Mouse (Mus musculus): ENCODE data around the gene Pcare. TPM values are rescaled to one million over a fixed set of nuclear protein-coding genes. Genes with fewer than 3 reads are reported as not detected.
"Not testable (repeated sequence)": the region's sequence is repeated elsewhere in the genome, so short reads cannot be mapped to it uniquely, and the experiment has no call there.

Gene Pcare
- under 1 TPM; 0.41 to 0.74 TPM for total RNA-seq (2021)
- long read RNA-seq, experiment 1, full-length matches to known transcripts: 2 of 3 reads
- long read RNA-seq, experiment 1, partial matches to known transcripts: 0 of 3 reads
- long read RNA-seq, experiment 1, other reads (novel, unspliced or antisense): 1 of 3 reads
- long read RNA-seq, experiment 2: 0 reads

DNA sequence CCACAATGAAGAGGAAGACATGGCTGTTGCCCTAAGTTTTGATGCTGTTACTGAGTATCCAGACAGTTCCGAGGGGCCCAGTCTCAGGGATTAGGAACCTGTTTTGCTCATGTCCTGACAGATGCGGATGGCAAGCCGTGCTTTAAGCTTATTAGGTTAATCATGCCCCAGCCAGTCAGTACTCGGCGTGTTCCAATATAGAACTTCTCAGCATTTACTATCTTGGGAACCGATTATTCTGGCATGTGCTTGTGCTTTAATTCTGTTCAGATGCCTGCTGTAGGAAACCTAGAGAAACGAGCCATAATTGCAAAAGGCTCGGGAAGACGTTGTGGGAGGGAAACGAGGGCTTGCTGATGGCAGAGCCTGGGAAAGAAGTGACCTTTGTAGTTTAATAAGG, at the start of gene Pcare:
Pcare (minus strand) TSS at position 64 of the 400 bp plus-strand sequence.
- DNase-seq: no peak

DNA sequence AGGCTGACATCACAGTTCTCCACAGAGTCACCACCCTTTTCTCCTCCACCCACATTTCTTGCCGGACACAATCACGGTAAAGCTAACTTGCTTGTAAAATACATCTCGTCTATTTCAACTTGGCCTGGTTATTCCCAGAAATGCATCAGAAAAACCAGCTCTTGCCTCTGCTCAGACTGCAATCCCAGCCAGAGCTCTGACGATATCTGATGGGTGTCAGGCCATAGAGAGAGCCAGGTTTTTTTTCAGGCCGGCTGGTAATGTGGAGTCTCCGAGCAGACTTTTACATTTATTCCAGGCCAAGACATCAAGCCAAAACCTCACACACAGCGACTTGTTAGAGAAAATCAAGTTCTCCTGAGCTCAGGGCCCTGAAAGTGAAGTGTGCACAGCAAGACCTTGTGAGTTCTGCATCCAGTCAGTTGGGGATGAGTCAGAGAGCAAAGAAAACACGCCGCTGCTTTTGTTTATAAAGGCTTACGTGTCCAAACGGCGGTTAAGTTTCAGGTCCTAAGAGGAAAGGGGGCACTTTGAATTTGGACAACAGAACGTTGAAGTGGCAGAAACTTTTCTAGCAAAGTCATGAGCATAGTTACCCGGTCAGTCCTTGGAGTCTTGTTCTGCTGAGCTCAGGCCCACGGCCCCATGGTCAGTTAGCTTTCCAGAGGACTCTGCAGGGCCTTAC, 43.0 kb upstream of the Pcare start:
- DNase-seq: peak; percentile 58 to 61

DNA sequence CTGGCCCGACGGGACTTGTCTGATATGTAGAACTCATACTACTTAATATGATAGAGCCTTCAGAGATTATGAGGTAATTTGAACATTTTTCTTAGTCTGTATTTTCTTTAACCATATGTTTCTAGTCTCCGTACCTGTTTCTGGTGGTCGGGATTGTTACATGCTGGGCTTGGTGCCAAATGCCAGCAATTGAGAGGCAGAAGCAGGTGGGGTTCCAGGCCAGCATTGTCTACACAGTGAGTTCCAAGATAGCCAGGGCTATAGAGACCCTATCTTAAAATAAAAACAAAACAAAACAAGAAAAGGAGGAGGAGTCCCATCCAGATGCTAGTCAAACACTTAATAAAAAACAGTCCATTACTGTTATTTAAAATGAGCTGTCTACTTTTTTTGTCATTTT, 38.9 kb upstream of the Pcare start:
- DNase-seq: no peak

DNA sequence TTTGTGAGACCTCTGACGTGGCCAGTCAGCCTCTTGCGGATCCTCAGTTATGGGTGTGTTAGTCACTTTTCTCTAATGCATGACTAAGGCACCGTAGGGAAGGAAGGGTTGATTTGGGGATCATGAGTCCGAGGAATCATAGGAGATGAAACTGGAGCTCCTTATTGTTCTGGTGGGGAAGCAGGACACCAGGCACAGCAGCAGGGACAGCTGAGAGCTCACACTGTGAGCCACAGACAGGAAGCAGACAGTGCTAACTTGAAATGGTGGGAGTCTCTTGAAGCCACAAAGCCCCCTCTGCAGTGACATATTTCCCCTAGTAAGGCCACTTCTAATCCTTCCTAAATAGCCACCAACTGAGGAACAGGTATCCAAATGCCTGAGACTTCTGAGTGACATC, 38.4 kb upstream of the Pcare start:
- no peak for DNase-seq

DNA sequence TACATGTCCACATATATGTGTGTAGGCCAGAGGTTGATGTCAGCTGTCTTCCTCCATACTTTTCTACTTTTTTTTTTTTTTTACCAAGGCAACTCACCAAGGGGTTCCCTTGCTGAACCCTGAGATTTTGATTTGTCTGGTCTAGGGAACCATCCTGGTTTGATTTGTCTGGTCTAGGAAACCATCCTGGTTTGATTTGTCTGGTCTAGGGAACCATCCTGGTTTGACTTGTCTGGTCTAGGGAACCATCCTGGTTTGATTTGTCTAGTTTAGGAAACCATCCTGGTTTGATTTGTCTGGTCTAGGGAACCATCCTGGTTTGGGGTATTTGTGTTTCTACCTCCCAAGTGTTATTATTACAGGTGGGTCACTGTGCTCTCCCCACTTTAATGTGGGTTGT, 33.8 kb upstream of the Pcare start:
- no peak for DNase-seq

DNA sequence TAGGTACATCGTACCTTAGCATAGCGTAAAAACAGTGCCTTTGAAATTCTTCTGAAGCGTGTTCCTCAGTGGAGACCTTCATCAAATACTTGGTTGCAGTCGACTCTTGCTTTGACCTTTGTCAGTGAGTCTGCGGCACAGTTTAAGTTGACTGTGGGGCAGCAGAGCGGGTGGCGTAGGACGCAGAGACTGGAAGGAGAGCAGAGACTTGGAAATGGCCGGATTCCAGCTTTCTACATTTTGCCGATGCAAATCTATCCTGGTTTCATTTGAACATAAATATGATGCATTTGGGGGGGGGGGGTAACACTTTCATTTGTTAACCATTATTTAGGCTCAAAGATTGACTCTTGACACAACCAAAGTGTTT, 30.7 kb upstream of the Pcare start:
- peak; percentile 10 to 31 for DNase-seq

DNA sequence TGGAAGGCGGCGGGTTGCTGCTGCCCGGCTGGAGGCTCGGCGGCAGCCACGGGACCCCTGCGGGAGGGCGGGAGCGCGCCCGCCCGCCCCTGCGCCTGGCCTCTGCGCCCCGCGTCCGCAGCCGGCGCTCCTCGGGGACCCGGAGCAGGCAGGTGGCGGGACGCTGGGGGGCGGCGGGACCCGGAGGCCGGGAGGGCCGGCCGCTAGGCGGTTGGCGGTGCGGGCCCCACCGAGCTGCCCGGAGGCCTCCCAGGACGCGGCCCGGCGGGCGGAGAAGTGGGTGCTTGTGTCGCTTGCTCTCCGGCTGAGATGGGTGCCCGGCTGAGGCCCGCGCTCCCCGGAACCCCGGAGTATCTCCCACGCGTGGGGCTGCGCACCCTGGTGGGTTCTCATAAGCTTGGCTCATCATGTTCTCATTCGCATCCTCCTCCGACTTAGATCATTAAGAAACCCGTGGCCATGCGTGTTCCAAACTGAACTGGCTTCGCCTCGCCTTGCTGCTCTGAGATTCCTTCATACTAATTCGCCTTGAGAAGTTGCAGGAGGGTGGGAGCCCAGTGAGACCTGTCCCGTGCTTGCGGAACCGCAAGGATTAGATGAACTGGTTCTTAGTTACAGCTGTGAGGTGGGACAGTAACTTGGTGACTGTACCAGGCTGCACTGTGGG, 30.1 kb upstream of the Pcare start:
- peak in 1 of 2 experiments; percentile 38 for DNase-seq

DNA sequence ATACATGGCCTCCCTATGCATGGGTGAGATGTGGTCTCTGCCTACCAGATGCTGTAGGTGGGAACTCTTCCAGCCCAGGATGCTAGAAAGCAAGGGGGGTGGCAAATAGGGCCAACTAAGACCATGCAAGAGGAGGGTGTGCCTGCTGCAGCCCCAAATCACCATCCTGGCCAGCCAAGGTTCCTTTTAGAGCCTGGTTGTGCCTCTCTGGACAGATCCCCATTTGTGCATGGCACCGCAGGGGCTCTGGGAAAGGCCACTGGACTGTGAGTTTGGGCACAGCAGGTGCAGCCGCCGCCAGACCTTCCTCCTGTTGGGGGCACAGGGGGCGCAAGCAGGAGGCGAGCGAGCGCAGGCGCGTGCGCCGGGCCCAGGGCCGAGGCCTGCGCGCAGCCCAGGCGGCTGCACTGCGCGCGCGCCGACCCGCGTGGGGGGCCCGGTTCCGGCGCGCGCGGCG, 29.6 kb upstream of the Pcare start:
- peak; percentile 18 to 23 for DNase-seq

DNA sequence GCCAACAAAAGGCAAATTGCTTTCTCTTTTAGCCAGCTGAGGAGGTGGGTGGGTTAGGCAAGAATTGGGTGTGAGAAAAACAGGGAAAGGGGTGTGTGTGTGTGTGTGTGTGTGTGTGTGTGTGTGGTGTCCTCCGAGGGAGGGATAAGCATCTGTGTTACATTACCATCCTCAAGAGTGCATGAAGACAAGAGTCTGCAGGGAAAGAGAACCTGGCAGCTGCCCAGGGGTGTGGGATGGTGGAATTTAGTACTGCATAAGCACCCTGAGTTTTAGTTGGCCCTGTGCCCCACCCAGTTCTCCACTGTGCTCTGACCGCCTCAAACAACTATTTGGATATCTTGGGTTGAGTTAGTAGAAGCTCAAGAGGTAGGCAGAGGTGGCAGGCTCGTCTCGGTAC, 28.3 kb upstream of the Pcare start:
- DNase-seq: peak; percentile 10

DNA sequence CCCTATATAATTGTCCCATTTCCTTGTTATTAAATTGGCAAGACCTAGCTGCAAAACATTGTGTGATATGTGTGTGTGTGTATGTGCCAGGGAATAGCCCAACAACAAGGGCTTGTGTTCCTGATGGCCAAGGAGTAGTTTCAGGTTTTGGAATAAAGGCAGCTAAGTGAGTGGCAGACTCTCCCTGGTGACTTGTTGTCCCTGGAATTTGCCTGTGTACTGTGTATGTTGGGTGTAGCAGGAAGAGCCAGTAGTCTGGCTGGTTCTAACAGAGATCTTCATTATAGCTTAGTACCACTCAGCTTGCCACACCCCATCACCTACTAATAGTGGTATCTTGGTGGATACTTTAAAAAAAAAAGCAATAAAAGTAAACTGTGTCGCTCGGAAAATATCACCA, 27.8 kb upstream of the Pcare start:
- no peak for DNase-seq

DNA sequence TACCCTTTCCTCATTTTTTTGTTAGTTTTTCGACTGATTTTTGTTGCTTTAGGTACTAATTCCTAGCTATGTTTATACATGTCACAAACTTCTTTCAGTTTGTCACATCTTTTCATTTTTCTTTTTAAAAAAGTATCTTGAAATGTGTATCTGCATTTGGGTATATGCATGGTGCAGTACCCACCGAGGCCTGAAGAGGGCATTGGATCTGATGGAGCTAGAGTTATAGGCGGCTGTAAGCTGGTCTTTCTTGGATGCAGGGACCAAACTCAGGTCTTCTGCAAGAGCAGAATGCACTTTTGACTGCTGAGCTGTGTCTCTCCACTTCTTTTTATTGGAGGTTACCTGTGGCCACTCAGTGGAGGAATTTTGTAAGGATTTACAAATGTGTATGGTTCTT, 26.0 kb upstream of the Pcare start:
- no peak for DNase-seq

DNA sequence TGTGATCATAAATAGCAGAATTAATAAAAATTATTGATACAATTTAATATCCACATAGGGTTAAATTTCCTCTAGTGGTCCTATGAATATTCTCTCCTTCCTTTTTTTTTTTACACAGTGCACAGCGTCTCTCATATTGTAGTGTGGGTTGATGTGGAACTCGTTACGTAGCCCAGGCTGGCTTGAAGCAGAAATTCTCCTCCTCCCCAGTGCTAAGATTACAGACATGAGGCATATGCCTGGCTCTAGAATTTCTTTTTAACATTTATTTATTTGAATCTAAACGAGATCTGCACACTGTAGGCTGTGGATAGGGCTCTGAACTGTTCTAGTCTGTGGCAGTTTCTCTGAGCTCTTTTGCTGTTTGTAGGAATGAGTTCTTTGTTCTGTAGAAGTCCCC, 22.6 kb upstream of the Pcare start:
- DNase-seq: no peak

DNA sequence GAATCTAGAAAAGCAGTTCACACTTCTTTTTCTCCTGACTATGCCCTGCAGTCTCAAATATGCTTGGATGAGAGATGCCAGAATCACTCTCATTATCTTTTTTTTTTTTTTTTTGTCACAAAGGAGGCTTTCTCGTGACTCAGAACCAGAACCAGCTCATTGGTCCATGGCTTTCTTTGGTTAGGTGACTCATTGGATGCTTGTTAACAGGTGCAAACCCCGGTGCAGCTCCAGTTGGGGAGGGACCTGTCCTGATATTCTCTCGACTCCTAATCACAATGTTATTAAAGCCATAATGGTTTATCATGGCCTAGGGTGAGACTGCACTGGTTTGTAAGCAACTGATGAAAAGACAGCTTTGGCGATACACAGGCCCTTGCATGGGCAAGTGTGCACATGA, 21.5 kb upstream of the Pcare start:
- no peak for DNase-seq

DNA sequence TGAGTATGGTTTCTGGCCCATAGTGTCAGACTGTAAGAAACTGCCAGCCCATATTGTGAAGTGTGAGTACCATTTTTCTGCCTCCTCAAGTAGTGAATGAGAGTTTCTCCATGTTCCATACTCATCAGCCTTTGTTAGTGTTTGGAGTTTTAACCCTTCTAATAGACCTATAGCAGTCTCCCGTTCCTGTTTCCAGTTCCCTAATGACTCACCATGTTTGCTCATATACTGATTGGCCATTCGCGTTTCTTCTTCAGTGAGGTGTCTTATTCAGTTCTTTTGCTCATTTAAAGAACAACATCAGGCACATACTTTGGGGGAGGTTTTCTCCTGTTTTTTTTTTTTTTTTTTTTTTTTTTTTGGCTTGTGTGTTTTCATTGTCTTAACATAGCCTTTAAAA, 18.0 kb upstream of the Pcare start:
- DNase-seq: no peak

DNA sequence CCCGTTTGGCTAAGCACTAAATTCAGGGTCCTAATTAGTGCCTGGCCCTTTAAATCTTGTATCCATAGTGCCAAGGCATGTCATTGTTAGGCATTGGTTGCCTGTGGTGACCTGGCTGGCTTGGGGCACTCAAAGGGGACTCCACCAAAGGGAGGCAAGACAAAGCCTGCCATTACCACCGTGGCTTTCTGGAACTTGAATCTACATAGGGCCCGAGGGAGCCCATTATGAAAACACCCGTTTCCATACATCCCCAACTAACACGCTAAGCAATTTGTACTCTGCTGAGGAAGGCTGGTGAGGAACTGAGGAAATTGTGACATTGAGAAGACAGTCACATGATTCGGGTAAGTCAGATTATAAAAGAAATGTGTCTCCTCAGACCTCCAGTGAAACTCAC, 16.9 kb upstream of the Pcare start:
- DNase-seq: no peak

DNA sequence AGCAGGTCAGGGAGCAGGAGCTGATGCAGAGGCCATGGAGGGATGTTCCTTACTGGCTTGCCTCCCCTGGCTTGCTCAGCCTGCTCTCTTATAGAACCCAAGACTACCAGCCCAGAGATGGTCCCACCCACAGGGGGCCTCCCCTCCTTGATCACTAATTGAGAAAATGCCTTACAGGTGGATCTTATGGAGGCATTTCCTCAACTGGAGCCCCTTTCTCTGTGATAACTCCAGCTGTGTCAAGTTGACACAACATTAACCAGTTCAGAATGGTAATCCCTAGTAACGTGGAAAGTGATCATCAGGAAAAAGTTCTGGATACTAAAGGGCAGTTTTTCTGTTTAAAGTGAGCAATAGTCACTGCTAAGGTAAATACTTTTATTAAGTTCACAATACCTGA, 15.5 kb upstream of the Pcare start, which contains the start of gene Clip4:
Clip4 (plus strand) TSS at position 301 of the 400 bp plus-strand sequence.
- DNase-seq: not testable (repeated sequence)

DNA sequence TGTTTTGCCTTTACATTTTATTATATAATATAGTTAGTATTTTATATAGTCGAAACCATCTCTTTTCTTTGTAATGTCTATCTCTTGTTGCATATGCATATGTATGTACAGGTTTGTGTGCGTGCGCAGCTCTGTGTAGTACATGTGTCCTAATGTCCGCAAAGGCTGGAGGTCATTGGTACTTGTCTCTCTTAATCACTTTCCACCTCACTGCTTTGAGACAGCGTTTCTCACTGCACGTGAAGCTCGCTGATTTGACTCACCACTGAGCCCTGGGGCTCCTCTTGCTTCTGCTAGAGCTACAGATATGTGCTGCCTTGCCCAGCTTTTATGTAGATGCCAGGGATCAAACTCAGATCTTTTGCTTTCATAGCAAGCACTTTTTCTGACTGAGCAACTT, 7.8 kb upstream of the Pcare start:
- no peak for DNase-seq

DNA sequence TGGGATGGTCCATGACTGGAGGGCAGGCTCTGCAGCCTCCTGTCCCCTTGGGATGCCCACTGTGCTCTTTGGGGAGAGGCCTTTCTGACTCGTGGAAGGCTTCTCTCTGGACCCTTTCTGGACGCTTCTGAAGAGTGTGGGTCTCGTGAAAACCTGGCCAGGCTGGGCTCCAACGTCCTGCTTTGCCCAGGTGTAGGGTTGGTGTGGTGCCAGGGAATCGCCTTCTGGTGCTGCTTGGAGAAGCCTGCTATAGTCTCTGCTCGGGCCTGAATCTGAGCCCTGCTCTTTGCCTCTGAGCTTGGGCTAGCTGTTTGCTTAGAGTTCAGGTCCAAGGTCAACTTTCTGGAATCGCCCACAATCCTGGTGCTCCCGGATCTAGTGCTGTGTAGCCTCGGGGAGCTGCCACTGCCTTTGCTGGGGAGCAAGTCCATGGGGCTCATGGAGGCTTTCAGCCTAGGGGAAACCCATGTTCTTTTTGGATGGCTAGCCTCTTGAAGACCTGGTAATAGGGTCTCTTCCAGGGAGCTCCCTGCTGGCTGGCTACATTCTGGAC, 3.0 kb downstream of the Pcare start:
- DNase-seq: no peak

DNA sequence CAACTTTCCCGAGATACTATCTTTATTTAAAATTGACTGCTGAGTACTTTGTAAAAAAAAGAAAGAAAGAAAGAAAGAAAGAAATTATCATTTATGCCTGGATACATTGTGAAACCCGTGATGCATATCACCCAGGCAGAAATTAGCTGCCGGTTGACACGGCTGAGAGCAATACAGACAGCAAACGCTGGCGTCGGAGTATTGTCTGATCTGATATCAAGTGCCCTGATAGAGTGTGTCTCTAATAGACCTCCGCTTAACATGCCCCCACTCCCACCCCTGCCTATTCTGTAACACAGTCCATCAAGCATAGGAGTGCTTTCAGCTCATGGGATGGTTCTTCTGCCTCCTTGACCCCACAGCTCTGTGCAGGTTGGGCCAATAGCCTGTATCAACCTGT, 5.1 kb downstream of the Pcare start:
- DNase-seq: no peak

DNA sequence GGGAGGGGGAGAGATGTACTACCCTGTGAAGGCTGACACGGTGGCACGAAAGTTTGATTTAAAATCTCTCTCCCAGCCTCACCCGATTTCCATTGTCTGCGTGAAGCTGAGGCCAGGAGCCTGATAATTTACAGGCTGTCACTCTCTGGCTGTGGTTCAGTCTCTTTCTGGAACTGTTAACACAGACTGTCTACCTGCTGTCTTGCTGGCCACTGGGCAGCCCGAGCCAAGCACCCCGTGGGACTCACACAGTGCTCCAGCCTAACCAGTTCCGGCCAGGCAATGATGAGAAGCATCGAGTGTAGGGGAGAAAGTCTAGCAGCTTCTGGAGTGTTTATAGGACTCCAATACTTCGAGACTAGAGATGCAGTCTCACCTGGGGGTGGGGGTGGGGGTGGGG, 6.6 kb downstream of the Pcare start:
- no peak for DNase-seq

DNA sequence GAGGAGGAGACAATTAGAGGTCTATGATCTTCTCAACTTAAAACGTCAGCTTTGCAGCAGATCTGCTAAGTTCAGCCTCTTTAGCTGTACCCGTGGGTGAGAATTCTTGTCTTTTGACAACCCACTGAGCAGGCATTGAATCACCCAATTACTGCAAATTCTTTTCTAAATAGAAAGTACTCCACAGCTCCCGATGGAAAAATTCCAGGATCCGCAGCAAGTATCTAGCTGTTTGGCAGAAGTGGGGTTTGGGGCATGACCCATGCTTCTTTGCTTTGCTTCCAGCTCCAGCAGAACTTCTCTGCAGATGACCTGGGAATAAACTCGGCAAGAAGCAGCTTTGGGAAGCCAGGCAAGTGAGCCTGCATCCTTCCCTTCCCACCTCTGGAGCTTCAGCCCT, 9.8 kb downstream of the Pcare start:
- DNase-seq: no peak

DNA sequence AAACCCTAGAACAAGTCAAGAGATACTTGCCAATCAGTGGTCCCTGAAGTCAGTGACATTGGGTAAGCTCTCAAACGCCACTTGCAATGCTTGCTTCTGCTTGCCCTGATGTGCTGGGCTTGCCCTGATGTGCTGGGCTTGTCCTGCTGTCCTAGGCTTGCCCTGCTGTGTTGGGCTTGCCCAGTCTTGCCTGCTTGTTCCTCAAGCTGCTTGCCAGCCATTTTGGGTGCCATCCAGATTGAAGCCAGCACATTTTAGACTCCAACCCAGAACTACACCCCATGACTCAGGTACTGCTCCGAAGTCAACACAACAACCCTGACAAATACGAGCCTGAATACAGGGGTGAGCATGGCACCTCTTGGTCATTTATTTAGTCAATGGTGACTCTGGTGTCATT, 10.5 kb downstream of the Pcare start:
- no peak for DNase-seq

DNA sequence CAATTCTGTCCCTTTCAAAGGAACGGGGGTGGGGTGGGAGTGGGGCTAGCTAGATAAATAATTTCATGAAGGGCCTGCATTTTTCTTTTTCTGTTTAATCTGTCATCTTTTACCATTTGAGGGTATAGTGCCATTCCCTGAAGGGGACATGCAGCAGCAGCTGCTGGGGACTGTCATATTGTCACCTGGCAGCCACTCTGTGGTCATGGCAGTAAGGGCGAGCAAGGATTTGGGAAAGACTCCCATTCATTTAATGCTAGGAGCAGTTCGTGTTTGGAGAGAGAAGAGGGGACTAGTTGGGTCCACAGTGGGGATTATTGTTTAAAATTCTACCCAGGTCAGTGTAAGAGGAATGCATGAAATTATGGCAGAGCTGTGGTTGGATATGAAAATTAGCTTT, 16.3 kb downstream of the Pcare start:
- DNase-seq: no peak

DNA sequence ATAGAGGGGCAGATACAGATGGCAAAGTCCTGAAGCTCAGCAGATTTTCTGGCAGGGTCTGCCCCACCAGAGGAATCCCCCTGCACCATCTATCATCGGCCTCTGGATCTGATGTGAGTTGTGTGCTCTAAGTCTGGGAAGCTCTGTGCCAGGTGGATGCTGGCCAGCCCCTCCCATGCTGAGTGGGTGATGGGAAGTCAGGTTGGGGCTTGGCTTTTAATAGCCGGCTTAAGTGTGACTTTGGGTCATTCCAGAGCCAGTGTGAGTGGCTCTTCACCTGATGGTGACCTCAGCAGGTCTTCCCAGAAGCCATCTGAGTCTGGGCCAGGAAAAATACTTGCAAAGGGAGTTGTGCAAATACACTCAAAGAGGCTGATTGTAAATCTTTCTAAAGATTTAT, 22.0 kb downstream of the Pcare start:
- DNase-seq: peak; percentile 80
